Mouse (Mus musculus): ENCODE measurements around the gene Rab37.

The Rab37 gene

DNA sequence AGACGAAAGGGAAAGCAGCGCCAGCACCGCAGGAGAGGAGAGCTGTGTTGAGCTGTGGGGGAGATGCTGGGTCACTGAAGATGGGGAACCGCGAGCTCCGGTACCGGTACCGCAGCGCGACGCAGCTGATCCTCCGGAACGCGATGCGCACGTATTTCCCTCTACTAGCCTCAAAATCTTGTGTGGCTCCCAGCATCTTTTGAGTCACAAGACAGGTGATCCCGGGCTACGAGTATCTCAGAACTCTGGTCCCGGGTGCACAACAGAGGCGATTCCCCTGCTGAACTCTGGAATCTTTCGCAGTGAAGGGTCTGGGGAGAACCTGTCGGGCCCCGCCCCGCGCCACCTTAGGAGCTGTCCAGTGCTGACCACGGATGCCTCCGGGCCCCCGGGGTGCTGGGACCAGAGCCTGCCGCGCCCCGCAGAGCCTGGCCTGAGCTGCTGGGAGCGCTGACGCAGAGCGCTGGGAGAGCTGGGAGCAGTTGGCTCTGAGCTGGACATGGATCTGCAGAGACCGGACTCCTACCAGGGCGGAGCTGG is at the start of gene Rab37:
Rab37 (plus strand) TSS at position 70 of the 540 bp plus-strand sequence.
- in situ Hi-C loops (cut with MboI; ENCODE audit: unreplicated experiment in 2 of 2), result loop anchor here (5.0 to 10.0 kb wide), 2 partner anchors 61 to 183 kb away; partner anchors contain the start of gene Fdxr (in 1 of the 2)

DNA sequence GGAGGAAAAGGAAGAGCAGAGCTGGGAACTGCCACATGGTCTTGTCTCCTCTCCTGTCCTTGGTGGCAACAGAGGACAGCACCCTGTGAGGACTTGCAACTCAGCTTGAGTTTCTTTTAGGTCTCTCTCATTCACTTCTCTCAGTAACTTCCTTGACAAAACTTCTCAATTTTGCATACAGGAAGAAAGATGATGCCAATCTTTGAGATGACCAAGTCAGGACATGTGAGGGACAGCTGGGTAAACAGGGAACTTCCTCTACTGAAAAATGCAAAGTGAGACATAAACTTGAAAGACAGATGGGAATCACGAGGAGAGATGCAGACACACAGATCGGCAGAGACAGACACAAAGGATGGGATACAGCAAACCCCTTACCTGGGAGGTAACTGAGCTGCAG is 43.0 kb upstream of the Rab37 start, which contains the start of gene Cd300ld3:
Cd300ld3 (minus strand) TSS at position 151 of the 400 bp plus-strand sequence.
- in situ Hi-C loops (cut with MboI; ENCODE audit: unreplicated experiment in 2 of 2), result no loop called here

DNA sequence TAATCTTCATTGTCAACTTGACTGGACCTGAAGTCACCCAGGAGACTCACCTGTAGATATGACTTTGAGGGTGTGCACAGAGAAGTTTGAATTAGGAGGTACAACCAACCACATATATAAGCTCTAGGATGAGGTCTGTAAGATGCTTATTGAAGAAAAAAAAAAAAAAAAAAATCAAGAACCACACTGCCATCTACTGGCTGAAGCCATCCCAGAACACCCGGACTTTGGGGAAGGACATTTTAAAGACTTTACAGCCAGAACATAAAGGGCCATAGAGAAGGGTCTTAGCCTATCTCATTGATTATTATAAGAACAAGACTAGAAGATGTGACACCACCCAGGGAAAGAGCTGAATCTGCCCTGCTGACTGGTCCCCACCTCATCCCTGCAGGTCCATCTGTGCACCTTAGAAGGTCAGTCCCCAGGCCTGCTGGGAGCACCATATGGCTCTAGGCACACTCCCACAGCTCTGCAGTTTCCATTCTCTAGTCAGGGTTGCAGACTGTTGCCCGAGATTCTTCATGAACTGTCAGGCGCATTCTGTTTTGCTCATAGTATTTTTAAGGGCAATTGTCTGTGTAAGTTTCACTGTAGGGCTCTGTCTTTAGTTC is 41.8 kb upstream of the Rab37 start:
- in situ Hi-C loops (cut with MboI; ENCODE audit: unreplicated experiment in 2 of 2), result no loop called here

DNA sequence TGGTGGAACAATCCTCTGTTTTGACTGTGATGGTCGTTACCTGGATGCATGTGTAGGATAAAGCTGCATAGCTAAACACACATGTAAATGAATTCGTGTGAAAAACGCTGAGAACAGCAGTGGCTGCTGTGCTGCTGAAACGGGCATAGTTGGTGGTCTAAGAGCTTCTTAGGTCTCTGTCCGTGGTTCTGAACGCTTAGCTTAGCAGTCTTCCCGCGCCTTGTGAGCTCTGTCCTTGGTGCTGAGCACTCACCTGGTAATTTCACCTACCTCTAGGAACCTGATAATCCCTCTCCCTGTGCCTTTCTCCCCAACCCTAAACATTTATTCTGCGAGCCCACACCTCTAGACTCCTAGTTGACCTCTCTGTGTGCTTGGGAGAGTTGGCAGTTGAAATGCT is 39.0 kb upstream of the Rab37 start:
- in situ Hi-C loops (cut with MboI; ENCODE audit: unreplicated experiment in 2 of 2), result loop anchor here (10.0 to 25.0 kb wide), 2 partner anchors 237 to 365 kb away; partner anchors contain the start of gene Ttyh2 (in 1 of the 2)

DNA sequence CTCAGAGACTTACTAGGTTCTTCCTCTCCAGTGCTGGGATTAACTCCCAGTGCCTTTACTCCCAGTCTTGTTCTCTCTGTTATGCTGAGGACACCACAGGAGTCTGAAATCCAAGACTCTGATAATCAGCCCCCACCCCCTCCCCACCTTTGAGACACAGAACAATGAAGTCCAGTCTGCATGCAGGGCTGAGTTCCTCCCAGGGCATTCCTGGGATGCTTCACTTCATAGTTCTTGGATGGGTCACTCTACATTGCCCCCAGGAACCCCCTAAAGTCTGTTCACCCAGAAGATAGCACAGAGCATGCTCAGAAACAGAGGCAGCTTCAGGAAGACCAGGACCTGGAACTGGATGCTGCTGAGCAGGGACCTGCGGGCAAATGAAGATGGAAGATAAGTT is 38.2 kb upstream of the Rab37 start:
- in situ Hi-C loops (cut with MboI; ENCODE audit: unreplicated experiment in 2 of 2), result loop anchor here (10.0 to 25.0 kb wide), 2 partner anchors 238 to 366 kb away; partner anchors contain the start of gene Ttyh2 (in 1 of the 2)

DNA sequence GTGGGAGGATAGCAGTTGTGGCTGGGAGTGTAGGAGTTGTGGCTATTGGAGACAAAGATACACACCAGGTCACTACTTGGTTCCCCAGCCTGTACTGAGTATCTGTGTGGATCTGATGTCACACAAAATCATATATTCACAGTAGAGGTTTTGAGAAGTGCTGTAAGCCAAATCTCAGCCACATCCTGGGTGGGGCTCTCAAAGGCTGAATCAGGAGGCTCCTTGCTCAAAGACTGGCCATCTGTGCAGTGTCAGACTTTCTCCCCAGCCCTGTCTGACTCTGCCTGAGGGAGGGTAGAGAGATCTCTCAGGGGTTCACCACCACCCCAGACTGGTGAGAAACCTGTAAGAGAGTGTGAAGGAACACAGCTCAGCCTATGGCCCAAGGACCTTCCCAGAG is 36.7 kb upstream of the Rab37 start:
- in situ Hi-C loops (cut with MboI; ENCODE audit: unreplicated experiment in 2 of 2), result loop anchor here (10.0 to 25.0 kb wide), 2 partner anchors 240 to 367 kb away; partner anchors contain the start of gene Ttyh2 (in 1 of the 2)

DNA sequence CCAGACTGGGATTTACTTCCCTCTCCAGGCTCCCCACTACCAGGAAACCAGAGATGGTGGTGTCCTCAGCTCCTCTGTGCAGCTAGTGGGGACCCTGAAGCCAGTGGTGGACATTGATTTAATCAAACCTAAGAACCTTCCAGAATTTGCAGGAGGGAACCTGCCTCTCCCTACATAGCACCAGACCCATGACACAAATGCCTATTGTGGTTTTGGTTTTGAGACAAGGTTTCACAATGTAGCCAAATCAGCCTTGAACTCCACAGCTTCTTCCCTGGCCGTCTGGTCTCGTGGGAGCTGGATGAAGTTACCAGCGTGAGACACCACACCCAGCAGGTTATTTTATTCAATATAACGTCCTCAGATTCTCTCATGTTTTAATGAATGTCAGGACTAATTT is 32.5 kb upstream of the Rab37 start:
- in situ Hi-C loops (cut with MboI; ENCODE audit: unreplicated experiment in 2 of 2), result loop anchor here (10.0 to 25.0 kb wide), 2 partner anchors 244 to 371 kb away; partner anchors contain the start of gene Ttyh2 (in 1 of the 2)

DNA sequence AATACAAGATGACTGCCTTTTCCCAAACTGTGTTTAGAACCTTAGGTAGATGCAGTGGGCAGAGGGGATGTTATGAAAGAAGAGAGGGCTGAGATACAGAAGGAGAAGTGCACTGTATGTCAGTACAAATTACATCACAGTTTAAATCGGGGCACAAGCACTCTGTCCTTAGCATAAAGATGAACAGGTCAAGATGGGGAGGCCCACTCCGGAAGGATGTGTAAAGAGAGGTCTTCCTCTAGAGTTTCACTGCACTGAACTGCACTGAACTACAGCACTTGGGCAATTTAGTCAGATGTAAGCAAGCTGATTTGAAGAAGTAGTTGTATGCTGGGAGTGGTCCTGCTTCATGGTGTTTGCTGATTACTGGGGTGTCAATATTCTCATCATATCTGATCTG is 31.4 kb upstream of the Rab37 start:
- in situ Hi-C loops (cut with MboI; ENCODE audit: unreplicated experiment in 2 of 2), result loop anchor here (10.0 to 25.0 kb wide), 2 partner anchors 245 to 372 kb away; partner anchors contain the start of gene Ttyh2 (in 1 of the 2)

DNA sequence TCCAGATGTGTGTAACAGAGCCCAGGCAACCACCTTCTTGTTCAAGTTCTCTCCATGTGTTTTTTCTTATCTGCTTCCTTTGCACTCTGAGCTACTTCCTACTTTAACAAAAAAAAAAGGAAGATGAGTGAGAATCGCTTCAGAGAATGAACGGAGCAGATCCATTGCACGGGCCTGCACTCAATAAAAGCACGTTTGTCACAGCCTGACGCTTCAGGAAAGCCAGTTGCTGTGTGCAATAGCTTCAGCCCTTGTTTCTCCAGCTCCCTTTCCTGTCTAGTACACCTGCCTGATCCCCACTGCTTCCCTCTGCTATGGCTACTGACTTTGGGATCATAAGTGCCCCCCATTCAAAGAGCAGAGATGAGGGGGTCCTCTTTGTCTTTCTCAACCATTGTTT is 29.2 kb upstream of the Rab37 start, which contains the start of gene Cd300e:
Cd300e (minus strand) TSS at position 101 of the 400 bp plus-strand sequence.
- in situ Hi-C loops (cut with MboI; ENCODE audit: unreplicated experiment in 2 of 2), result loop anchor here in 1 of 2 experiments (25.0 kb wide), 1 partner anchor 375 kb away; the partner anchor contains the start of gene Ttyh2

DNA sequence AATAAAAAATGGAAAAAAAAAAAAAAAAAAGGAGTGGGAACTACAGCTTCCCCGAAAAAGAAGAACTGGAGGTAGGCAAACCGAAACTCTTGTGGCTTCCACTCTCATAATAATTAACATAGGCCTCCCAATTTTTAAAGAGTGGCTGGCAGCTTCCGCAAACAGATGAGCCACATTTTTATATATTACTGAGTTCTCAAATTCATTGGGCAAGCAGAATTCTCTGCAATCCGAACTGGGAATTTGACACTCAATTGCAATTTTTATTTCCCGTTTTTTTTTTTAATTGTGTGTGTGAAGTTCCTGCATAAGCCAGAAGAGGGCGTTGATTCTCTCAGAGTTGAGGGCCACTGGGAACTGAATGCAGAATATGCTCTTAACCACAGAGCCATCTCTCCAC is 24.5 kb upstream of the Rab37 start:
- in situ Hi-C loops (cut with MboI; ENCODE audit: unreplicated experiment in 2 of 2), result loop anchor here in 1 of 2 experiments (25.0 kb wide), 1 partner anchor 379 kb away; the partner anchor contains the start of gene Ttyh2

DNA sequence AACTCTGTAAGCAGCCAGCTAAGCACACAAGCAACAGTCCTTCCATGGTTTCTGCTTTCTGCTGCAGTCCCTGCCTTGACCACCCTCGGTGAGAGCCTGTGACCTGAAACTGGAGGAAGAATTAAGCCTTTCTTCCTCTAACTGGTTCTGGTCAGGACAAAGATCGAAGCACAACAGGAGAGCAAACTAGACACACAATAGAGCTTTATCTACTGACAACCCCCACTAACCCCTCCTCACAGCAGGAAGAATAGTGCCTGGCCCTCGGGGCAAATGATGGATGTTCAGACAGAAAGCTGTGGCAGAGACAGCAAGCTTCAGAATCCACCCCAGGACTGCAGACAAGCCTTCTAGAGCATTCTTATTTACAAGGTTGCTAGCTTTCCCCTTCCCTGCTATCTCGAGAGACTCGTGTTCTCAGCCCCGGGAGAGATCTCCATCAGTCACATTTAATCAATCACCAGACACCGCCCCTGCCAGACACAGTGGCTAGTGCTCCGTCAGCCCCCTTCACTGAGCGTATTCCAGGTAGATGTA is 20.1 kb upstream of the Rab37 start:
- in situ Hi-C loops (cut with MboI; ENCODE audit: unreplicated experiment in 2 of 2), result loop anchor here in 1 of 2 experiments (25.0 kb wide), 1 partner anchor 384 kb away; the partner anchor contains the start of gene Ttyh2

DNA sequence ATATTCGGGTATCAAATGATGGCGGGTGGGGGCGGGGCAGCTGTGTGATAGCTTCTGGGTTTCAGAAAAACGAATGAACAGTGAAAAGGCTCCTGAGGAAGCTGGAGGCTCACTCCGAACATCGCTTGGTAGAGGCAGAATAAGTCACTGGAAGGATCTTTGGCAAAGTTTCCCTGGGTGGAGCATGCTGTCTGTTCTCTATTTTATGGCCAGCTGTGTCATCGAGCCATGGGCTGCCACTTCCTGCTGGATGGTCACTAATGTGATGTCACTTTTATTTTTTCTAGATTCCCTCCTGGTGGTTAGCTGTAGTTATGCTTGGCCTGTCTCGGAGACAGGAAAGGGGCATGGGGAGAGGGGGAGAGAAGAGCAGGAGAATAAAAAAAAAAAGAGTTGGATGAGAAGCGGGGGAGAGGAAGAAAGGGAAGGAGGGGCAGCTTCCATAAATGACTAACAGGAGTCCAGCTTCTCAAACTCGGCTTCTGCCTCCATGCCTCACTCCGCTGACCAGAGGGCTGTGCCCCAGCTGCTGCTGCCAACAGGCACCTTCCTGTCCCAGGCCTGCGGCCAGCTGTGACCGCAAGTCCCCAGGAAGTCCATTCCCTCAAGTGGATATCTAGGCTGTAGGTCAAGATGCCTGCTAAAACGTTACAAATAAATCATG is 19.5 kb upstream of the Rab37 start:
- in situ Hi-C loops (cut with MboI; ENCODE audit: unreplicated experiment in 2 of 2), result loop anchor here in 1 of 2 experiments (25.0 kb wide), 1 partner anchor 384 kb away; the partner anchor contains the start of gene Ttyh2

DNA sequence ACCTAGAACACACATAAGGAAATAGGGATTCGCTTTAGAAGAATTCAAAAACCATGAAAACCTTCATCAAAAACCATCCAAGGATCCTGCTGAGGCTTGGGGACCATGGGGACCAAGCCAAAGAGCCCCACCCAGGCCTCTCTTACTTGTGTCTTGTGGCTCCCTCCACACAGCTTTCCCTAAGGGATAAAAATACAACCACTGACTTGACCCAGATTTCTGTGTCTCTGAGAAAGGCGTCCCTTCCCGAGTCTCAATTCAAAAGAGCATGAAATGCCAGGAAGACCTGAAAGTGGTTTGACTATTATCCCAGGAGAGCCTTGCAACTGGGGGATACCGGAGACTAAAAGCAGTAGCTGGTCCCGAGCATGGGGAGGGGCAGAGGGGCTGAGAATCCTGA is 18.2 kb upstream of the Rab37 start:
- in situ Hi-C loops (cut with MboI; ENCODE audit: unreplicated experiment in 2 of 2), result loop anchor here in 1 of 2 experiments (25.0 kb wide), 1 partner anchor 386 kb away; the partner anchor contains the start of gene Ttyh2

DNA sequence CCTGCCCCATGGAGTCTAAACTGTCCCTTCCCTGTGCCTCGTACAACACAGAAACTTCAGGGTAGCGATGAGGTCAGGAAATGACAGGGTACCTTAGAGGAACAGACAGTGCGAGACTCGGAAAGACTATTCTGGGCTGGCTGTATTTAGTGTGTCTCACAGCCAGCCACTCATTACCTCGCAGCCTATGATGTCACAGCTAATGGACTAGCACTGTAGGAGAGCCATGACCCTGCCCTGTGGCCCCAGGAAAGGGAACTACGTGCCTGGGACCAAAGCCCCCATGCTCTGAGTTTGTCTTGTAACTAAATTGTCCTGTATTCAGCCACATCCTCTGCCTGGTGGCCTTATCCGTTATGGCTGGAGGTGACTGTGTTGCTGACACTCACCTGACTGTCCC is 15.8 kb upstream of the Rab37 start:
- in situ Hi-C loops (cut with MboI; ENCODE audit: unreplicated experiment in 2 of 2), result no loop called here

DNA sequence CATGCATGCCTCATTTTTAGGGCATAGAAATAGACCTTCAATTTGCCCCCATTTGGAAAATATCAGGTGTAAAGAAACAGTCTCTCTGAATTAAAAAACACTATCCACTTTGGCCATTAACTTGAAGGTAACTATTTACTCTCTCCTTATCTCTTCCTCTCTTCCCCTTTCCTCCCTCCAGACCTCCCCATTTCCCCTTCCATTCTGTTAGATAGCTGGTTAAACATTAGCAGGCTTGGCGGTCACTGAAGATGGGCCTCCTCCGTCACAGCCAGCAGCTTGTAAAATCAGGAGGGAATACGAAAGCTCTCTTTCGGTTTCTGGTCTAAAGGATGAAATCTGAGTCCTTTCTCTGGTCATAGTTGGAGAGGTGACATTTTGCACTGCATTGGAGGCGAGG is 15.4 kb upstream of the Rab37 start:
- in situ Hi-C loops (cut with MboI; ENCODE audit: unreplicated experiment in 2 of 2), result no loop called here

DNA sequence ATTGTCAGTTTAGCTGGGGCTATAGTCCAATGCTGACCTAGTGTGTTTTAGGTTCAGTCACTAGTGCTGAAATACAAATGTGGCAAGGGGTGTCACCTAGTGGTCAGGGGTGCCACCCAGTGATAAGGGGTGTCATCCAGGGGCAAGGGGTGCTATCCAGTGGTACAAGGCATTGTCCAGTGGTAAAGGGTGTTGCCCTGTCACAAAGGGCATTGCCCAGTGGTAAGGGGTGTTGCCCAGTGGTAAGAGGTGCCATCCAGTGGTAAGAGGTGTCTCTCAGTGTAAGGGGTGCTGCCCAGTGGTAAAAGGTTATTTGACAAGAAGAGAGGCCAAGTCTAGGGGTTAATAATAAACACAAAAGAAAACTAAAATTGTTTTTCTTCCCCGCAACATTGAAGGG is 13.8 kb upstream of the Rab37 start:
- in situ Hi-C loops (cut with MboI; ENCODE audit: unreplicated experiment in 2 of 2), result no loop called here

DNA sequence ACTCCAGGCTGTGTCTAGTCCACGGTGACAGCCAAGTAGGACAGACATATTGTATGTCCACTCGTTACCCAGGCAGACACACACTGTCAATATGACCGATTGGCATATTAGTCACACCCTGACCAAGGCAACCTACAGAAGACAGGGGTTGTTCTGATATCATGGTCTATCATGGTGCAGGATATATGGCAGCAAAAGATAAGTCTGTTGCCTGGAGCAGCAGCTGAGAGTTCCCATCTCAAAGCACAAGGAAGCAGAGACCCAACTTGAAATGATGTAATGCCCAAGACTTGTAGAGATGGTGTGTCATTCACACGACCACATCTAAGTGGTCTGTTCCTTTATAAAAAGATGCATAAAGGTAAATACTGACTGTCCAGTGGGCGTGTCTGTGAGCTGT is 12.6 kb upstream of the Rab37 start:
- in situ Hi-C loops (cut with MboI; ENCODE audit: unreplicated experiment in 2 of 2), result no loop called here

DNA sequence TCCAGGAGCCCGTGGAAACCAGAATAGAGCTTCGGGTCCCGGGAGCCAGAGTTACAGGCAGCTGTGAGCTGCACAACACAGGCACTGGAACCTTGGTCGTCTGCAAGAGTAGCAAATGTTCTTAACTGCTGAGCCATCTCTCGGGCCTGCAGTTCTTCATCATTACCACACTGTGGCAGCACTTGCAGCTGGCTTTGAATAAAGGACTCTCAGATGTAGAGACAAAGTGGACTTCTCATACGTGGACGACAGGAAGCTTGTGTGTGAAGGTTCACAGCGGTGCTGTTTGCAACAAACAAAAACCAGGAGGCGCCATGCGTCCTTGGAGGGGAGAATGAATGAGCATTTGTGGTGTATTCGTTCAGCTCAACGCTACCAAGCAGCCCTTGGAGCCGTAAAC is 10.3 kb upstream of the Rab37 start:
- in situ Hi-C loops (cut with MboI; ENCODE audit: unreplicated experiment in 2 of 2), result loop anchor here (5.0 kb wide), 2 partner anchors 191 to 271 kb away; no protein-coding TSS in a partner anchor

DNA sequence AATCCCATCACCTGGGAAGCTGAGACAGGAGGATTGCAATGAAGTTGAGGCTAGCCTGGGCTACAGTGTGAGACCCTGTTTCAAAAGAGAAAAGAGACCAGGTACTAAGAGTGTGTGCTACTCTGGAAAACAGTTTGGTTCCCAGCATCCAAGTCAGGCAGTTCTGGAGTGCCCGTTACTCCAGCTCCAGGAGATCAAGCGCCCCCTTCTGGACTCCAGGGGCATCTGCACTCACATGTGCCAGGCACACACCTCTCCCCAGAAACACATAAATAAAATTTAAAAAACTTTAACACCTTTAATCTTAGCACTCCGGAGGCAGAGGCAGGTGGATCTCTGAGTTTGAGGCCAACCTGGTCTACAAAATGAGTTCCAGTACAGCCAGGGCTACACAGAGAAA is 9.9 kb upstream of the Rab37 start:
- in situ Hi-C loops (cut with MboI; ENCODE audit: unreplicated experiment in 2 of 2), result loop anchor here (5.0 kb wide), 2 partner anchors 191 to 271 kb away; no protein-coding TSS in a partner anchor

DNA sequence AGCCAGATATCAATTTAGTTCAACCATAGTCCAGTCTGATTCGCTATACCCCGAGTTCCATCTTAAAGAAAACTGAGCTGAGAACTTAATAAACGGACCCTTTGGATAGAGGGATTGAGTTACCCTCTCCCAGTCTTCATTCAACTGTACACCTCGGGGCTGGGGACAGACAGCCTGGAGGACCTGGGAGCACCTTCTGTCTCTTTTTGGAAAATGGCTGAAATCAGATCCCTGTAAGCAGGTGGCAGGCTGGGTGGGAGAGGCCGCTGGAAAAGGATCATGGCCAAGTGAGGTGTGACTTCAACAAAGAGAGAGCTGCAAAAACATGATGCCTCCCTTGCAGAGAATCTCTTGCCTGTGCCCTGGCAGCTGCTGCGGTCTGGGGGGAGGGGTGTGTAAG is 9.0 kb upstream of the Rab37 start:
- in situ Hi-C loops (cut with MboI; ENCODE audit: unreplicated experiment in 2 of 2), result loop anchor here (5.0 kb wide), 2 partner anchors 190 to 270 kb away; no protein-coding TSS in a partner anchor

Data from v-Abl transformed pro-B cells (cell line).